Mouse (Mus musculus): ENCODE measurements at regions not wholly inside any gene's neighbourhood (a gene's known extent, or its start where the extent isn't known, plus 50 kb on each side); places are given as distances from the start of the nearest gene placed in this dataset.

DNA sequence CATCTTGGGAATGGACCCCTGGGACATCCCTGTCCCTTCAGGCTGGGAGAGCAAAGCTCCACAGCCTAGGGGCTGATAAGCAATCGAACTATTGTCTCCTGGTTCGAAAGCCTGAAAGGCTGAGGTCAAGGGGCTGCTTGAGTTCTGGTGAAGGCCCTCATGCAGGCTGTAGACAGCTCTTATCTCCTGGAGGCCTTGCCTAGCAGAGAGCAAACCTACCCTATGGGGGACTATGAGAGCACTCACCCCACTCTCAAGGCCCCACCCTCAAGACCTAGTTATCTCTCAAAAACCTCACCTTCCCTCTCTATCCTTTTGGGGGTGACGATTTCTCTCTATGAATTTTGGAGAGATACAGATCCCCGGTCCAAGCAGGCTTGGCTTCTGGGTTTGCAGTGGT is 92.8 kb downstream of the Gadd45g start:
- TF ChIP-seq CTCF (IDR thresholded peaks at IDR 0.05; ENCODE audit: insufficient read depth, low read depth, low read length): no peak
- TF ChIP-seq POLR2A (IDR thresholded peaks at IDR 0.05; ENCODE audit: insufficient read depth, low read depth, low read length): no peak

Data from olfactory bulb, adult 2 months (tissue).